Mouse (Mus musculus) midbrain, embryonic 11.5 days (tissue): Measurements from ENCODE around the gene Zfp90. TPM values are rescaled to one million over a fixed set of nuclear protein-coding genes. Genes with fewer than 3 reads are reported as not detected.

ENCODE experiments used
- ATAC-seq: fragments of 200-750 bp; cut with Nextera tagmentation; 2 replicates; pipeline ENCODE4 v1.8.0; 2017; ENCODE audit warnings: moderate TSS enrichment, moderate library complexity; ENCODE audit not compliant: low FRiP score
- DNase-seq: peaks from one replicate; pipeline ENCODE4 v3.0.0; 2015; ENCODE audit warnings: low spot score; ENCODE audit errors: missing footprints
- H3K27ac ChIP-seq: fragments of 300-500 bp; sonication (generic); 2 replicates; pipeline ENCODE4 v1.5.1; 2014; ENCODE audit warnings: low read depth, low read length
- H3K27me3 ChIP-seq: fragments of 300-500 bp; sonication (generic); 2 replicates; pipeline ENCODE4 v1.6.1; 2014; ENCODE audit warnings: mild to moderate bottlenecking, low read length, moderate library complexity, mixed read lengths; ENCODE audit not compliant: control insufficient read depth, insufficient read depth
- H3K36me3 ChIP-seq: fragments of 300-500 bp; sonication (generic); 2 replicates; pipeline ENCODE4 v1.6.1; 2014; ENCODE audit warnings: mild to moderate bottlenecking, low read length, moderate library complexity, mixed read lengths; ENCODE audit not compliant: control insufficient read depth, insufficient read depth
- H3K4me1 ChIP-seq: fragments of 300-500 bp; sonication (generic); 2 replicates; pipeline ENCODE4 v1.6.1; 2014; ENCODE audit warnings: low read length; ENCODE audit not compliant: control insufficient read depth, insufficient read depth
- H3K4me2 ChIP-seq: fragments of 300-500 bp; sonication (generic); 2 replicates; pipeline ENCODE4 v1.6.1; 2014; ENCODE audit warnings: mild to moderate bottlenecking, moderate library complexity
- H3K4me3 ChIP-seq: fragments of 300-500 bp; sonication (generic); 2 replicates; pipeline ENCODE4 v1.5.1; 2014; ENCODE audit warnings: low read depth, low read length
- H3K9ac ChIP-seq: fragments of 300-500 bp; sonication (generic); 2 replicates; pipeline ENCODE4 v1.6.1; 2014; ENCODE audit warnings: low read length
- H3K9me3 ChIP-seq: fragments of 300-500 bp; sonication (generic); 2 replicates; pipeline ENCODE4 v1.6.1; 2016; ENCODE audit warnings: low read length; ENCODE audit not compliant: control insufficient read depth
- WGBS: fragments of 180-500 bp; shearing (Covaris S2); extraction: QIAGEN DNeasy Blood & Tissue Kit; methylation state at CpG from one replicate; pipeline ENCODE4 v1.1.7; 2014; 5-methylcytosine and 5-hydroxymethylcytosine counted together
- polyA plus RNA-seq: library from polyadenylated mRNA; unstranded; fragments of >200 nt; fragmentation: Nextera tagmentation; extraction: Ambion mirVana; gene quantifications from 2 replicates; pipeline ENCODE4 v1.2.1, GENCODE M21; 2014

The Zfp90 gene
- 32.1 and 35.9 TPM in 2 replicates for polyA plus RNA-seq

- peaks cover 7% of the 10 kb centered on the region; the same call in 1 of the 2 replicates for H3K4me1 ChIP-seq
- H3K27me3 ChIP-seq: no peaks in the 10 kb centered on the region
- H3K9me3 ChIP-seq: no peaks in the 10 kb centered on the region; the same call in 1 of the 2 replicates
- ATAC-seq (peak; percentile 97), DNase-seq (peak; percentile 99)
- H3K4me2 ChIP-seq: peak within 1 kb of the TSS; percentile 59
- under 1% methylated on average over 46 of the region's 46 CpGs for WGBS
- peak within 1 kb of the TSS; percentile 60 for H3K4me3 ChIP-seq
- peak within 1 kb of the TSS; percentile 94 for H3K27ac ChIP-seq
- peak within 1 kb of the TSS; percentile 85 for H3K9ac ChIP-seq
- H3K36me3 ChIP-seq: peaks cover 16% of the 10 kb centered on the region
These were observed at the start of gene Zfp90 for GRCm38 (mm10) chr8:106415182-106415971. Gene Zfp90 (plus strand): TSS chr8:106415327.

DNA sequence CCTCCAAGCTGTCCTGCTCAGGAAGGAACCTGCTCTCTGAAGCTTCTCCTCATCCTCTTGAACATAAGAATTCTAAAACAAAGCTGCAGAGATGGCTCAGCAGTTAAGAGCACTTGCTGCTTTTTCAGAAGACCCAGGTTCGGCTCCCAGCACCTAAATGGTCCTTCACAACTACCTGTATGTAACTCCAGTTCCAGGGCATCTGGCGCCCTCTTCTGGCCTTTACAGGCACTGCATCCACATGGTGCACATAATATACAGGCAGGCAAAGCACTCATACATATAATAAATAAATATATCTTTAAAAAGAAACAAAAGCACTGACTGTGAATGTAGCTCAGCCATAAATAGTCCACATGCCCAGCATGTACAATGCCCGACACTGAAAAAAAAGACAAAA is 46.6 kb upstream of the Zfp90 start:
- 66% methylated on average over 3 of the region's 3 CpGs for WGBS
- H3K4me2 ChIP-seq: no peak overlapping the region
- H3K4me3 ChIP-seq: no peak overlapping the region
- H3K36me3 ChIP-seq: no peaks in the 10 kb centered on the region
- H3K27ac ChIP-seq: no peak overlapping the region
- no peak overlapping the region for H3K9ac ChIP-seq
- ATAC-seq (no peak), DNase-seq (no peak)
- H3K9me3 ChIP-seq: no peaks in the 10 kb centered on the region
- H3K27me3 ChIP-seq: no peaks in the 10 kb centered on the region; the same call in 1 of the 2 replicates
- H3K4me1 ChIP-seq: no peaks in the 10 kb centered on the region; the same call in 1 of the 2 replicates

DNA sequence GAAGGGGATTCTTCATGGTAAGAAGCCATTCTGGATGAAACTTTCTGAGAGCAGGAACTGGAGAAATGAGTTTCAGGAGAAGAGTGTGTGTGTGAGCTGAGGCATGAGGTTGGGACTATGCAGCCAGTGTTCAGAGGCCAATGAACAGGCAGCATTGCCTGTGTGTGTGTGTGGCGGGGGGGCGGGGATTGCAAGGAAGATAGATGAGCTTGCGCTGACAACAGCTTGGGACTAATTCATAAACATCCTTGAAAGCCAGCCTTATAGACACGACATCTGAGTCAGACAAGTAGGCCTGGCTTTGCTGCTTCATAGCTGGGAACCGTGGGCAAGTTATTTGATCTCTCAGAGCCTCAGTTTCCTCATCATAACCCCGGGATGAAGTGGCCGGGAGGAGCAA is 46.1 kb upstream of the Zfp90 start:
- DNase-seq: no peak
- H3K4me1 ChIP-seq: no peaks in the 10 kb centered on the region; the same call in 1 of the 2 replicates
- no peaks in the 10 kb centered on the region for H3K36me3 ChIP-seq
- no peak for ATAC-seq
- H3K4me2 ChIP-seq: no peak overlapping the region
- no peak overlapping the region for H3K9ac ChIP-seq
- H3K4me3 ChIP-seq: no peak overlapping the region
- no peaks in the 10 kb centered on the region; the same call in 1 of the 2 replicates for H3K27me3 ChIP-seq
- no peak overlapping the region for H3K27ac ChIP-seq
- H3K9me3 ChIP-seq: no peaks in the 10 kb centered on the region
- WGBS: 89% methylated on average over 7 of the region's 7 CpGs

DNA sequence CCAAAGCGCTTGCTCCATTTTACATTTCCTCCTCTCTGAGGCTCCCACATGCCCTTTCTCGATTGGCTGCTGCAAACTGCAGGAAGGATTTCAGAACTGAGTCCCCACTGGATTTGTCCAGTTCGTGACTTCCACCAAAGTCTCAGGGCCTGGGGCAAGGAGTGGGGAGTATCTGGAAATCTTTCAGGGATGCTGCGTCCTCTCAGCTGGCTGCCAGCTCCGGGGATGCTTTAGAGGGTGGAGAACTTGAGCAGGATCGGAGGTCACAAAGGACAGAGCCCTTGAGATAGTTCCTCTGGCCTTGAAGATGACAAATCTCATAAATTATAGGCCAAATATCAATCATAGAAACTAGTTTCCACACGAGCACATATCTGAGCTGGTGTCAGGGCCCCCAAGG is 39.2 kb upstream of the Zfp90 start:
- H3K9ac ChIP-seq: no peak overlapping the region
- no peaks in the 10 kb centered on the region for H3K36me3 ChIP-seq
- H3K4me1 ChIP-seq: no peaks in the 10 kb centered on the region
- DNase-seq (no peak), ATAC-seq (no peak)
- H3K9me3 ChIP-seq: no peaks in the 10 kb centered on the region
- no peaks in the 10 kb centered on the region for H3K27me3 ChIP-seq
- no peak overlapping the region for H3K27ac ChIP-seq
- WGBS: 88% methylated on average over 7 of the region's 7 CpGs
- no peak overlapping the region for H3K4me3 ChIP-seq
- no peak overlapping the region for H3K4me2 ChIP-seq

- no peak overlapping the region for H3K9ac ChIP-seq
- H3K4me1 ChIP-seq: no peaks in the 10 kb centered on the region
- H3K36me3 ChIP-seq: no peaks in the 10 kb centered on the region
- H3K27ac ChIP-seq: no peak overlapping the region
- no peak overlapping the region for H3K4me3 ChIP-seq
- H3K4me2 ChIP-seq: no peak overlapping the region
- ATAC-seq (no peak), DNase-seq (no peak)
- H3K27me3 ChIP-seq: no peaks in the 10 kb centered on the region
- 33% methylated on average over 9 of the region's 9 CpGs for WGBS
- H3K9me3 ChIP-seq: no peaks in the 10 kb centered on the region
These were observed 38.3 kb upstream of the Zfp90 start for GRCm38 (mm10) chr8:106376862-106377261.

- no peak for ATAC-seq
- Histone ChIP-seq H3K36me3 (no peaks in the 10 kb centered on the region), H3K4me3 (no peak overlapping the region), H3K4me2 (no peak overlapping the region), H3K9ac (no peak overlapping the region), H3K27ac (no peak overlapping the region), H3K4me1 (no peaks in the 10 kb centered on the region), H3K27me3 (no peaks in the 10 kb centered on the region), H3K9me3 (no peaks in the 10 kb centered on the region)
- 70% methylated on average over 6 of the region's 7 CpGs for WGBS
- no peak for DNase-seq
These were observed 36.6 kb upstream of the Zfp90 start for GRCm38 (mm10) chr8:106378501-106379048.

GRCm38 (mm10) chr8:106379357-106379756 is 35.8 kb upstream of the Zfp90 start:
- ATAC-seq: no peak
- Histone ChIP-seq H3K4me3 (no peak overlapping the region), H3K27ac (no peak overlapping the region), H3K9me3 (no peaks in the 10 kb centered on the region), H3K36me3 (no peaks in the 10 kb centered on the region), H3K9ac (no peak overlapping the region), H3K27me3 (no peaks in the 10 kb centered on the region), H3K4me2 (no peak overlapping the region), H3K4me1 (no peaks in the 10 kb centered on the region)
- DNase-seq: no peak
- 89% methylated on average over 5 of the region's 5 CpGs for WGBS

DNA sequence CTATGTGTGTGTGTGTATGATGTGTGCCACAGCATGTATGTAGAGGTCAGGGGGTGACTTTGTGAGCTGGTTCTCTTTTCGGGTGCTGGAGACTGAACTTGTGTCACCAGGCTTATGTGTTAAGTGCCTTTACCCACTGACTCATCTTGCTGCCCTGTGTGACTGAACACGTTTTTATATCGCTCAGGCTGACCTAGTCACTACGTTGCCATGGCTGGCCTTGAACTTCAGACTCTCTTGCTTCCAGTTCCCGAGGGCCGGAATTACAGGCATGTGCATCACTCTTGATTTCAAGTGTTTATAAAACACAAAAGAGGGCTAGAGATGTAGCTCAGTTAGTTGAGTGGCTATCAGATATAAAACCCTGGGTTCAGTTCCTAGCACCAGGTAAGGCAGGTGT is 34.1 kb upstream of the Zfp90 start:
- WGBS: 90% methylated on average over 6 of the region's 6 CpGs
- no peaks in the 10 kb centered on the region for H3K9me3 ChIP-seq
- H3K36me3 ChIP-seq: no peaks in the 10 kb centered on the region
- no peak overlapping the region for H3K4me2 ChIP-seq
- no peak overlapping the region for H3K4me3 ChIP-seq
- ATAC-seq (no peak), DNase-seq (no peak)
- H3K9ac ChIP-seq: no peak overlapping the region
- H3K27ac ChIP-seq: no peak overlapping the region
- no peaks in the 10 kb centered on the region for H3K27me3 ChIP-seq
- H3K4me1 ChIP-seq: no peaks in the 10 kb centered on the region

- ATAC-seq (no peak), DNase-seq (no peak)
- no peaks in the 10 kb centered on the region for H3K27me3 ChIP-seq
- H3K4me1 ChIP-seq: no peaks in the 10 kb centered on the region
- no peak overlapping the region for H3K9ac ChIP-seq
- H3K27ac ChIP-seq: no peak overlapping the region
- H3K36me3 ChIP-seq: no peaks in the 10 kb centered on the region
- WGBS: 74% methylated on average over 9 of the region's 9 CpGs
- H3K9me3 ChIP-seq: no peaks in the 10 kb centered on the region
- no peak overlapping the region for H3K4me3 ChIP-seq
- H3K4me2 ChIP-seq: no peak overlapping the region
These were observed 27.2 kb upstream of the Zfp90 start for GRCm38 (mm10) chr8:106387801-106388415.
